Mouse (Mus musculus): Measurements from ENCODE around the gene Map2. TPM values are rescaled to one million over a fixed set of nuclear protein-coding genes. Genes with fewer than 3 reads are reported as not detected.

Gene Map2
- polyA plus RNA-seq, 1 experiment from 2014 or later: 36.2 TPM

GRCm38 (mm10) chr1:66279222-66280009 is 104.3 kb downstream of the Map2 start:
- Histone ChIP-seq H3K36me3 (replicated peaks) (no peaks in the 10 kb centered on the region), H3K27ac (replicated peaks) (no peak overlapping the region), H3K27me3 (replicated peaks; ENCODE audit: low read depth, poor library complexity, severe bottlenecking) (no peaks in the 10 kb centered on the region), H3K4me3 (no peak overlapping the region), H3K4me1 (no peaks in the 10 kb centered on the region), H3K9me3 (no peaks in the 10 kb centered on the region)
- no peak for DNase-seq (ENCODE audit: low spot score)
- WGBS: 86% methylated on average over 4 of the region's 4 CpGs

- Histone ChIP-seq H3K4me1 (no peaks in the 10 kb centered on the region), H3K27me3 (replicated peaks; ENCODE audit: low read depth, poor library complexity, severe bottlenecking) (no peaks in the 10 kb centered on the region), H3K4me3 (no peak overlapping the region), H3K36me3 (replicated peaks) (no peaks in the 10 kb centered on the region), H3K27ac (replicated peaks) (no peak overlapping the region), H3K9me3 (no peaks in the 10 kb centered on the region)
- no peak for DNase-seq (ENCODE audit: low spot score)
- 88% methylated on average over 4 of the region's 4 CpGs for WGBS
These were observed 105.1 kb downstream of the Map2 start for GRCm38 (mm10) chr1:66280152-66280551.

DNA sequence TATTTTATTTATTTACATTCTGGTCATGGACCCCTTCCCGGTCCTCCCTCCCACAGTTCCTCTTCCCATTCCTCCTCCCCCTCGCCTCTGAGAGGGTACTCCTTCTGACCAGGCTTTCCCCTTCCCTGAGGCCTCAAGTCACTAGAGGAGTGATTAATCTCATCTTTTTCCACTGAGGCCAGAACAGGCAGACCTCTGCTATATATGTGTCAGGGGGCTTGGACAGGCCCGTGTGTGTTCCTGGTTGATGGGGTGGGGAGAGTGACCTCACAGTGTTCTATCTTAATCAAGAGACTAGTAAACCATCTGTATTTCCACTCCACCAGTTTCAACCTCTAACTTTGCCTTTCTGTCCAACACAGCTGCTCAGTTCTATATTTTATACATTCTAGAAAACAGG is 107.4 kb downstream of the Map2 start:
- Histone ChIP-seq H3K9me3 (no peaks in the 10 kb centered on the region), H3K27ac (replicated peaks) (no peak overlapping the region), H3K27me3 (replicated peaks; ENCODE audit: low read depth, poor library complexity, severe bottlenecking) (no peaks in the 10 kb centered on the region), H3K36me3 (replicated peaks) (no peaks in the 10 kb centered on the region), H3K4me1 (no peaks in the 10 kb centered on the region), H3K4me3 (no peak overlapping the region)
- WGBS: 74% methylated on average over 3 of the region's 3 CpGs
- DNase-seq (ENCODE audit: low spot score): no peak

DNA sequence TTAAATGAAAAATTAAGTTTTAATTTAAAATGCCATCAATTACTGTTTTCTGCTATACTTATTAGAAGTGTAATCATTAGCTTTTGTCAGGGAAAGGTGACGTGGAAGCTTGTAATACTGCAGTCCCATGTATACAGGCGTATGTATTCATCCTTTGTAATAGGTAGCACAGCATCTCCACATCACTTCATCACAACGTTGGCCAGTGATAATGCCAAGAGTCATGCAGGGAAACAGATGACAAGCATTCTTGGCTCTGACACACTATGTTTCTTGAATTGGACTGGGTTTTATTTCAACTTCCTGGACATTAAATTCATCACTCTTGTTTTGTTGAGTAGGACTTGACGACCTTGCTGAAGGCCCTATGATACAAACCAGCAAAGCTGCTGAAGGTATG is 113.9 kb downstream of the Map2 start:
- WGBS: 87% methylated on average over 4 of the region's 4 CpGs
- H3K9me3 ChIP-seq: no peaks in the 10 kb centered on the region
- H3K27ac ChIP-seq (replicated peaks): no peak overlapping the region
- no peak overlapping the region for H3K4me3 ChIP-seq
- H3K36me3 ChIP-seq (replicated peaks): no peaks in the 10 kb centered on the region
- no peaks in the 10 kb centered on the region for H3K27me3 ChIP-seq (replicated peaks; ENCODE audit: low read depth, poor library complexity, severe bottlenecking)
- H3K4me1 ChIP-seq: no peaks in the 10 kb centered on the region
- no peak for DNase-seq (ENCODE audit: low spot score)

- Histone ChIP-seq H3K27me3 (replicated peaks; ENCODE audit: low read depth, poor library complexity, severe bottlenecking) (no peaks in the 10 kb centered on the region), H3K4me1 (no peaks in the 10 kb centered on the region), H3K36me3 (replicated peaks) (no peaks in the 10 kb centered on the region), H3K27ac (replicated peaks) (no peak overlapping the region), H3K9me3 (no peaks in the 10 kb centered on the region), H3K4me3 (no peak overlapping the region)
- no peak for DNase-seq (ENCODE audit: low spot score)
- WGBS: 76% methylated on average over 3 of the region's 3 CpGs
These were observed 117.2 kb downstream of the Map2 start for GRCm38 (mm10) chr1:66292121-66292881.

DNA sequence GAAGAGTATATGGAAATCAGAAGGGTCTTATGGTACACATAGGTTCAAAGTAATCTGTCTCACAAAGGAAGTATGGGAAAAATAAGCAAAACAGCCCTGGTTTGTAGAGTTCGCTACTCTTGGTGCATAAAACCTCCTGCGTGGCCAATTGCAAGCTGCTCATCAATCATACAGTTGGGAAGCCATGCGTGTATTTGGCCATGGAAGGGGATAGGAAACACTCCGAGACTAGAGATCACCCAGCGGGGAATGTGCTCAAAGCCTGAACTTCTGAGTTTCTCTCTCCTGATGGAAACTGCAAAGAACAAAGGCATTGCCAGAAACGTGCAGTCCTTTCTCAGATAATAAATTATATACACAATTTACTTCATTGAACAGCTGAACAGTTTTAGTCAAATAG is 124.3 kb downstream of the Map2 start:
- no peak overlapping the region for H3K4me3 ChIP-seq
- WGBS: 89% methylated on average over 6 of the region's 6 CpGs

DNA sequence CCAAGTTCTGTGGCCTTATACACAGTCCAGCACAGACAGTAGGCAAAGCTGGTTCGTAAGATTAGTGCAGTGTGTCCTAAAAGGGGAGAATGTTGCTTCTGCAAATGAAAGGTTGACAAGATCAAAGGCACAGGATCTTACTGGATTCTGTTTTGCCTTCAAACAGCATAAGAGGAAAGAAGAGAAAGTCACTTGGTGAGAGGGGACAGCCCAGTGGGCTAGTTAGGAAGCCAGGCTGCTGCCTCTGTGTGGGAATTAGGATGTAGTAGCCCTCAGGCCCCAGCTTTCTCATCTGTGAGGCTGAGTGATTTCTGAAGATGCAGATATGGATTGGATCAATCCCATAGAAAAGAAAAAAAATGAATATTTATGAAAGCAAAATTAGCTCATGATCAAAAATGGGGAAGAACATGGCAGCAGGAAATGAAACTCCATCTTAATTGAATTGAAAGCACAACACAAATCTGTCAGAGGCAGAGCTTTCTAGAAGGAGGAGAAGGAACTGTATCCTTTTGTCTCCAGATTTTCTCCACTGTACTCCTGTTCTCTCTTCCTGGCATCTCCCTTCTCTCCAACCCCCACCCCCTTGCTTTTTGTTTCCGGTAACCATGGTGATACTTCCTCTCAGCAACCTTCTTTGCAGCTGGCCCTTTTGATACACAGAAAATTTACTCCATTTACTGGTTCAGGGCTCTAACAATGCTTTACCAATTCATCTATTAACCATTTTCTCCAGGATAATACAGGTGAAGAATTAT is 145.5 kb downstream of the Map2 start:
- Histone ChIP-seq H3K9me3 (no peaks in the 10 kb centered on the region), H3K4me3 (no peak overlapping the region), H3K36me3 (replicated peaks) (no peaks in the 10 kb centered on the region), H3K27me3 (replicated peaks; ENCODE audit: low read depth, poor library complexity, severe bottlenecking) (no peaks in the 10 kb centered on the region), H3K4me1 (peaks cover 20% of the 10 kb centered on the region), H3K27ac (replicated peaks) (no peak overlapping the region)
- WGBS: 70% methylated on average over 2 of the region's 2 CpGs
- DNase-seq (ENCODE audit: low spot score): peak; percentile 13

More for the DNA sequence above, 124.3 kb downstream of the Map2 start:
- no peak for DNase-seq (ENCODE audit: low spot score)
- no peaks in the 10 kb centered on the region for H3K27me3 ChIP-seq (replicated peaks; ENCODE audit: low read depth, poor library complexity, severe bottlenecking)
- H3K36me3 ChIP-seq (replicated peaks): no peaks in the 10 kb centered on the region
- no peaks in the 10 kb centered on the region for H3K9me3 ChIP-seq
- H3K27ac ChIP-seq (replicated peaks): no peak overlapping the region
- H3K4me1 ChIP-seq: no peaks in the 10 kb centered on the region

DNA sequence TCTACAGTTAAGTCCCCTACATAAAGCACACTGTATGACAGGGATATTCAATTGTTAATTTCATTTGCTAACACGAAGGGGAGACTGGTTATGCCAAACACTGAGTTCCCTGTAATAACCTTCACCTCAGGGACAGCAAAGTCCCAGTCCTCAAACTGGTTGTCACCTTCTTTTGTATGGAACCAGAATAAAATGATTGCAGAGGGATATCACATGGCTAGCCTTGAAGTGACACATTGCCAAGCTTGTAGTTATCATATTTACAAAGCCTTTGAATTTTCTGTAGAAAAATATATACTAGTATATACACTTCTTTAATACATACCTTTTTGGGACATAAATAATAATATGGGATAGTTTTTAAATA is 146.0 kb downstream of the Map2 start:
- Histone ChIP-seq H3K36me3 (replicated peaks) (no peaks in the 10 kb centered on the region), H3K27me3 (replicated peaks; ENCODE audit: low read depth, poor library complexity, severe bottlenecking) (no peaks in the 10 kb centered on the region), H3K27ac (replicated peaks) (no peak overlapping the region), H3K4me3 (no peak overlapping the region), H3K9me3 (no peaks in the 10 kb centered on the region), H3K4me1 (peaks cover 20% of the 10 kb centered on the region)
- no peak for DNase-seq (ENCODE audit: low spot score)
- WGBS: 43% methylated on average over 1 of the region's 1 CpGs

DNA sequence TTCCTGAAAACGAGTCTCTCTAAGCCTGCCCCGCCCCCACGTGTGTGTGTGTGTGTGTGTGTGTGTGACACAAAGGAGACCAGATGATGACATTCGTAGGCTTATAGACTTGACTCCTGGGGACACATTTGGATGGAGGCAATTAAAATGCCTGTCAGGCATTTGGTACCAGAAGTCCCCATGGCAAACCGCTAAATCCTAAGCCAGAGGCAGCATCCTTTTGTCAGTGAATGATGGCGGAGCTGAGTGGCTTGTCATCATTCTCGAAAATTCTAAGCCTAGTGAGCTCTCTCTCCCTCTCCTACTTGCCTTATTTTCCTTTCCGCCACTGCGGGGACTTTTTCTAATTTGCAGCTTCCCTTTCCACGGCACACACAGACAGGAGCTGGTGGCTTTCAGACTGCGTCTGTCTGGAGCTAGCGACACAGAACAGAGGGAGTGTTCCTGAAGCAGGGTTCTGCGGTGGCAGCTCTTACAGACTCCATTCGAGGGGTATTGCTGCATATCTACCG is 146.6 kb downstream of the Map2 start:
- Histone ChIP-seq H3K36me3 (replicated peaks) (no peaks in the 10 kb centered on the region), H3K4me1 (peaks cover 20% of the 10 kb centered on the region), H3K27ac (replicated peaks) (peak overlapping the region; percentile 75), H3K9me3 (no peaks in the 10 kb centered on the region), H3K4me3 (peak overlapping the region; percentile 37), H3K27me3 (replicated peaks; ENCODE audit: low read depth, poor library complexity, severe bottlenecking) (no peaks in the 10 kb centered on the region)
- WGBS: 48% methylated on average over 15 of the region's 15 CpGs
- DNase-seq (ENCODE audit: low spot score): peak; percentile 27

DNA sequence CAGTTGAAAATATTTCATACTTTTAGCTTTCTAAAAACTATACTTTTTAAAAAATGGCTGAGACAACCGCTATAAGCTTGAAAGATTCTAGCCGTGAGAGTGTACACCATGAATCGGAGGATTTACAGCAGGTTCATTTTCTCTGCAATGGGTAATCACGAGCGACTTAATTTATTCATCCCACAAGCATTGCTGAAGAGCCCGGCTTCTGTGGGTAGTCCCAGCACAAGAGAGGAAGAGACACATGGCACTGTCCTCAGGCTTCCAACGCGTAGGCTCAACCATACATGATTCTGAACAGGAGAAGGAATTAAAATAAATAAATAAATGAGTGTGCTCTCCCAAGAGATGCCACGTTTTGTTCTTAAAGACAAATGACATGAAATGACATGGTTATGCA is 148.4 kb downstream of the Map2 start:
- DNase-seq (ENCODE audit: low spot score): no peak
- H3K27ac ChIP-seq (replicated peaks): no peak overlapping the region
- H3K4me3 ChIP-seq: no peak overlapping the region
- no peaks in the 10 kb centered on the region for H3K9me3 ChIP-seq
- no peaks in the 10 kb centered on the region for H3K36me3 ChIP-seq (replicated peaks)
- peaks cover 22% of the 10 kb centered on the region for H3K4me1 ChIP-seq
- H3K27me3 ChIP-seq (replicated peaks; ENCODE audit: low read depth, poor library complexity, severe bottlenecking): no peaks in the 10 kb centered on the region
- WGBS: 86% methylated on average over 9 of the region's 9 CpGs

GRCm38 (mm10) chr1:66324951-66325350 is 149.9 kb downstream of the Map2 start:
- Histone ChIP-seq H3K4me3 (no peak overlapping the region), H3K27ac (replicated peaks) (no peak overlapping the region), H3K27me3 (replicated peaks; ENCODE audit: low read depth, poor library complexity, severe bottlenecking) (no peaks in the 10 kb centered on the region), H3K9me3 (no peaks in the 10 kb centered on the region), H3K4me1 (peaks cover 28% of the 10 kb centered on the region), H3K36me3 (replicated peaks) (no peaks in the 10 kb centered on the region)
- DNase-seq (ENCODE audit: low spot score): no peak

DNA sequence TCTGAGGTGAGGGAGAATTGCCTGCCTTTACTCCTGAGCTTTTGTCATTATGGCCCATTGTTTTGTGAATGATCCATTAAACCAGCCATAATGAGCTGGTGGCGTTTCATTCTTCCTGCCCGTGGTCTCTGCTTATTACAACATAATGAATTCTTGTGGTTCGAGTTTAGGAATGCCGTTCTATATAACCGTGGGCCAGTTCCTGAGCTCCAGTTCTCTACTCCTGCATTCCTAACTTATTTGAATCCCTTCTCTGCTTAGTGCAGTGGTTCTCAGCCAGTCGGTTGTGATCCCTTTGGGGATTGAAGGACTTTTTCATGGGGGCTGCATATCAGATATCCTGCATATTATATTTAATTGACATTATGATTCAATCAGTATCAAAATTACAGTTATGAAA is 153.9 kb downstream of the Map2 start:
- no peaks in the 10 kb centered on the region for H3K9me3 ChIP-seq
- H3K27me3 ChIP-seq (replicated peaks; ENCODE audit: low read depth, poor library complexity, severe bottlenecking): no peaks in the 10 kb centered on the region
- H3K27ac ChIP-seq (replicated peaks): no peak overlapping the region
- no peak for DNase-seq (ENCODE audit: low spot score)
- 58% methylated on average over 6 of the region's 6 CpGs for WGBS
- H3K4me3 ChIP-seq: no peak overlapping the region
- peaks cover 8% of the 10 kb centered on the region for H3K4me1 ChIP-seq
- no peaks in the 10 kb centered on the region for H3K36me3 ChIP-seq (replicated peaks)

Data from embryonic facial prominence, embryonic 10.5 days (tissue).